In genomic region chr7:43936551-43936950, GRCm38 (mm10) we compare ENCODE assay signal across 26 mouse cellular contexts. TPM values are rescaled to one million over a fixed set of nuclear protein-coding genes. Genes with fewer than 3 reads are reported as not detected.
DNase-seq lines count a peak whose midpoint lies in the region; ATAC-seq and TF ChIP-seq lines count a peak whose summit lies in the region.
"Had no signal": no experiment of that assay in that cellular context is flagged by ENCODE, and none has a peak within 500 bp of the region (broad histone marks: within the 10 kb centered on the region; RNA-seq: fewer than 3 reads in every experiment).

No protein-coding gene starts in this region.

- no peak for TF ChIP-seq POLR2A in ES-Bruce4 (IDR thresholded peaks at IDR 0.05; ENCODE audit: insufficient read depth, low read length)

- no peak for ATAC-seq in midbrain, embryonic 15.5 days (replicated peaks)
- ATAC-seq in forebrain, embryonic 14.5 days = no peak
- ATAC-seq: activated CD4-positive, CD25-positive, alpha-beta regulatory T cell, adult 4 months; CD4-positive, CD25-positive, alpha-beta regulatory T cell, adult 4 months; forebrain, embryonic 13.5 days; forebrain, embryonic 16.5 days; Patski had no signal

- WGBS in midbrain, embryonic 15.5 days = 87% methylated on average over 14 of the region's 14 CpGs
- 84% methylated on average over 14 of the region's 14 CpGs for WGBS in forebrain, embryonic 14.5 days

- no peak for TF ChIP-seq CTCF in ES-Bruce4 (IDR thresholded peaks at IDR 0.05; ENCODE audit: low read depth, low read length)

- peak; percentile 87; the same call in 1 of the 2 replicates for TF ChIP-seq EP300 in ES-Bruce4 (IDR thresholded peaks at IDR 0.05; ENCODE audit: insufficient read depth, low read depth, low read length)

- no peaks in the 10 kb centered on the region for H3K27me3 ChIP-seq in ES-Bruce4 (ENCODE audit: control insufficient read depth, insufficient read depth, low read length, poor library complexity, severe bottlenecking)
- H3K27me3 ChIP-seq in midbrain, embryonic 15.5 days (replicated peaks) = no peaks in the 10 kb centered on the region
- H3K27me3 ChIP-seq in forebrain, embryonic 14.5 days (replicated peaks; ENCODE audit: control insufficient read depth, insufficient read depth, low read length) = no peaks in the 10 kb centered on the region
- H3K27me3 ChIP-seq: embryonic facial prominence, embryonic 12.5 days; forebrain, embryonic 13.5 days; Patski had no signal

- DNase-seq in R1 (ENCODE audit: low read depth, low spot score) = peak; percentile 28
- no peak for DNase-seq in forebrain, embryonic 14.5 days (ENCODE audit: low spot score)
- DNase-seq in frontal cortex, postnatal 25 days (ENCODE audit: low spot score in 2 of 2) = no peak
- DNase-seq: adrenal gland, adult 8-10 months; adrenal gland, postnatal 14 days; adrenal gland, postnatal 36 days; cerebellum, adult 11-12 months; cerebellum, adult 2 months; cerebellum, adult 9-10 months; cerebellum, postnatal 10 days; cerebellum, postnatal 25 days had no signal

- H3K9me3 ChIP-seq in ES-Bruce4 (replicated peaks; ENCODE audit: control insufficient read depth, insufficient read depth, low read length, poor library complexity, severe bottlenecking) = no peaks in the 10 kb centered on the region
- no peaks in the 10 kb centered on the region for H3K9me3 ChIP-seq in midbrain, embryonic 15.5 days
- no peaks in the 10 kb centered on the region for H3K9me3 ChIP-seq in forebrain, embryonic 14.5 days (replicated peaks; ENCODE audit: control insufficient read depth, low read length)
- H3K9me3 ChIP-seq: embryonic facial prominence, embryonic 10.5 days; embryonic facial prominence, embryonic 12.5 days; forebrain, embryonic 13.5 days; G1E had no signal

- H3K27ac ChIP-seq in ES-Bruce4 (ENCODE audit: insufficient read depth, low read length) = no peak overlapping the region
- no peak overlapping the region for H3K27ac ChIP-seq in midbrain, embryonic 15.5 days
- H3K27ac ChIP-seq in forebrain, embryonic 14.5 days (ENCODE audit: low read depth, low read length) = no peak overlapping the region
- H3K27ac ChIP-seq: embryonic facial prominence, embryonic 10.5 days; embryonic facial prominence, embryonic 12.5 days; forebrain, embryonic 13.5 days had no signal

- H3K4me2 ChIP-seq in midbrain, embryonic 15.5 days = no peak overlapping the region
- no peak overlapping the region for H3K4me2 ChIP-seq in forebrain, embryonic 14.5 days (ENCODE audit: low read length)
- H3K4me2 ChIP-seq: embryonic facial prominence, embryonic 12.5 days; forebrain, embryonic 13.5 days had no signal

- no peaks in the 10 kb centered on the region for H3K36me3 ChIP-seq in ES-Bruce4 (ENCODE audit: control insufficient read depth, insufficient read depth, low read length, poor library complexity, severe bottlenecking)
- no peaks in the 10 kb centered on the region for H3K36me3 ChIP-seq in midbrain, embryonic 15.5 days (replicated peaks)
- no peaks in the 10 kb centered on the region for H3K36me3 ChIP-seq in forebrain, embryonic 14.5 days (ENCODE audit: control insufficient read depth, insufficient read depth, low read length)
- H3K36me3 ChIP-seq: embryonic facial prominence, embryonic 10.5 days; embryonic facial prominence, embryonic 12.5 days; G1E had no signal

- H3K9ac ChIP-seq in ES-Bruce4 (ENCODE audit: low read depth, poor library complexity, severe bottlenecking) = no peak overlapping the region
- no peak overlapping the region for H3K9ac ChIP-seq in midbrain, embryonic 15.5 days
- H3K9ac ChIP-seq in forebrain, embryonic 14.5 days (ENCODE audit: low read length) = no peak overlapping the region
- H3K9ac ChIP-seq: embryonic facial prominence, embryonic 12.5 days; forebrain, embryonic 13.5 days had no signal

- no peak overlapping the region for H3K4me3 ChIP-seq in ES-Bruce4 (ENCODE audit: low read depth, low read length)
- H3K4me3 ChIP-seq in midbrain, embryonic 15.5 days = no peak overlapping the region
- no peak overlapping the region for H3K4me3 ChIP-seq in forebrain, embryonic 14.5 days (ENCODE audit: low read depth, low read length)
- H3K4me3 ChIP-seq: embryonic facial prominence, embryonic 10.5 days; embryonic facial prominence, embryonic 12.5 days; forebrain, embryonic 13.5 days had no signal

- H3K4me1 ChIP-seq in ES-Bruce4 (ENCODE audit: control insufficient read depth, insufficient read depth, low read length) = peaks cover 5% of the 10 kb centered on the region
- no peaks in the 10 kb centered on the region for H3K4me1 ChIP-seq in midbrain, embryonic 15.5 days
- no peaks in the 10 kb centered on the region for H3K4me1 ChIP-seq in forebrain, embryonic 14.5 days (ENCODE audit: control insufficient read depth, insufficient read depth, low read length)
- H3K4me1 ChIP-seq: embryonic facial prominence, embryonic 12.5 days; forebrain, embryonic 13.5 days had no signal

RNA-seq across cellular contexts. Expression of gene Klk15, which starts 3.0 kb away (rescaled TPM):
- not detected in 2 replicates for polyA plus RNA-seq in ES-Bruce4 (2011; ENCODE audit: insufficient read depth, insufficient read length, low read depth, missing spikeins)
- polyA plus RNA-seq in midbrain, embryonic 15.5 days (2015; fragmentation: Nextera tagmentation; extraction: Ambion mirVana) = not detected in 2 replicates
- polyA plus RNA-seq in forebrain, embryonic 14.5 days (2014; fragmentation: Nextera tagmentation; extraction: Ambion mirVana) = not detected in 2 replicates
- polyA plus RNA-seq: activated CD4-positive, CD25-positive, alpha-beta regulatory T cell, adult 4 months; C2C12; CD4-positive, CD25-positive, alpha-beta regulatory T cell, adult 4 months; cerebellum, adult 2 months; cortical plate, adult 2 months; embryonic facial prominence, embryonic 10.5 days; embryonic facial prominence, embryonic 12.5 days; embryonic facial prominence, embryonic 14.5 days; forebrain, embryonic 11.5 days; forebrain, embryonic 13.5 days; forebrain, embryonic 16.5 days; frontal cortex, adult 2 months; G1E; Patski had no signal

RNA-seq across cellular contexts. Expression of gene Klk1b8, which starts 13.9 kb away (rescaled TPM):
- not detected in 2 replicates for polyA plus RNA-seq in ES-Bruce4 (2011; ENCODE audit: insufficient read depth, insufficient read length, low read depth, missing spikeins)
- not detected in 2 replicates for polyA plus RNA-seq in midbrain, embryonic 15.5 days (2015; fragmentation: Nextera tagmentation; extraction: Ambion mirVana)
- not detected in 2 replicates for polyA plus RNA-seq in forebrain, embryonic 14.5 days (2014; fragmentation: Nextera tagmentation; extraction: Ambion mirVana)
- polyA plus RNA-seq: activated CD4-positive, CD25-positive, alpha-beta regulatory T cell, adult 4 months; C2C12; CD4-positive, CD25-positive, alpha-beta regulatory T cell, adult 4 months; cerebellum, adult 2 months; cortical plate, adult 2 months; embryonic facial prominence, embryonic 10.5 days; embryonic facial prominence, embryonic 12.5 days; embryonic facial prominence, embryonic 14.5 days; forebrain, embryonic 11.5 days; forebrain, embryonic 13.5 days; forebrain, embryonic 16.5 days; frontal cortex, adult 2 months; G1E; Patski had no signal

RNA-seq across cellular contexts. Expression of gene Klk1b1, which starts 30.0 kb away (rescaled TPM):
- not detected in 2 replicates for polyA plus RNA-seq in ES-Bruce4 (2011; ENCODE audit: insufficient read depth, insufficient read length, low read depth, missing spikeins)
- not detected in 2 replicates for polyA plus RNA-seq in midbrain, embryonic 15.5 days (2015; fragmentation: Nextera tagmentation; extraction: Ambion mirVana)
- polyA plus RNA-seq in forebrain, embryonic 14.5 days (2014; fragmentation: Nextera tagmentation; extraction: Ambion mirVana) = not detected in 2 replicates
- polyA plus RNA-seq: activated CD4-positive, CD25-positive, alpha-beta regulatory T cell, adult 4 months; C2C12; CD4-positive, CD25-positive, alpha-beta regulatory T cell, adult 4 months; cerebellum, adult 2 months; cortical plate, adult 2 months; embryonic facial prominence, embryonic 10.5 days; embryonic facial prominence, embryonic 12.5 days; embryonic facial prominence, embryonic 14.5 days; forebrain, embryonic 11.5 days; forebrain, embryonic 13.5 days; forebrain, embryonic 16.5 days; frontal cortex, adult 2 months; G1E; Patski had no signal

RNA-seq across cellular contexts. Expression of gene Klk1b9, which starts 39.3 kb away (rescaled TPM):
- polyA plus RNA-seq in ES-Bruce4 (2011; ENCODE audit: insufficient read depth, insufficient read length, low read depth, missing spikeins) = not detected in 2 replicates
- polyA plus RNA-seq in midbrain, embryonic 15.5 days (2015; fragmentation: Nextera tagmentation; extraction: Ambion mirVana) = not detected in 2 replicates
- not detected in 2 replicates for polyA plus RNA-seq in forebrain, embryonic 14.5 days (2014; fragmentation: Nextera tagmentation; extraction: Ambion mirVana)
- polyA plus RNA-seq: activated CD4-positive, CD25-positive, alpha-beta regulatory T cell, adult 4 months; C2C12; CD4-positive, CD25-positive, alpha-beta regulatory T cell, adult 4 months; cortical plate, adult 2 months; embryonic facial prominence, embryonic 10.5 days; embryonic facial prominence, embryonic 12.5 days; embryonic facial prominence, embryonic 14.5 days; forebrain, embryonic 11.5 days; forebrain, embryonic 13.5 days; forebrain, embryonic 16.5 days; frontal cortex, adult 2 months; G1E; Patski had no signal

RNA-seq across cellular contexts. Expression of gene Klk4, which starts 55.6 kb away (rescaled TPM):
- polyA plus RNA-seq in ES-Bruce4 (2011; ENCODE audit: insufficient read depth, insufficient read length, low read depth, missing spikeins) = not detected in 2 replicates
- 0.18 TPM in 1 of 2 replicates, not detected in the other for polyA plus RNA-seq in midbrain, embryonic 15.5 days (2015; fragmentation: Nextera tagmentation; extraction: Ambion mirVana)
- 0.69 and 0.86 TPM in 2 replicates for polyA plus RNA-seq in forebrain, embryonic 14.5 days (2014; fragmentation: Nextera tagmentation; extraction: Ambion mirVana)
- polyA plus RNA-seq: activated CD4-positive, CD25-positive, alpha-beta regulatory T cell, adult 4 months; C2C12; CD4-positive, CD25-positive, alpha-beta regulatory T cell, adult 4 months; cerebellum, adult 2 months; cortical plate, adult 2 months; embryonic facial prominence, embryonic 10.5 days; forebrain, embryonic 11.5 days; forebrain, embryonic 13.5 days; frontal cortex, adult 2 months; G1E; Patski had no signal
